Mouse (Mus musculus): ENCODE measurements at regions not wholly inside any gene's neighbourhood (a gene's known extent, or its start where the extent isn't known, plus 50 kb on each side); places are given as distances from the start of the nearest gene placed in this dataset.

- peak overlapping the region in 1 of 2 experiments; percentile 24; a peak in 1 of 4 replicates for H3K27ac ChIP-seq (replicated peaks in 1 of 2; ENCODE audit: control insufficient read depth in 1 of 2, insufficient read depth in 1 of 2, low read depth in 2 of 2, low read length in 2 of 2)
- 30% methylated on average over 3 of the region's 3 CpGs for WGBS
These were observed 99.1 kb upstream of the Cdkn3 start for GRCm38 (mm10) chr14:46661118-46661791.

DNA sequence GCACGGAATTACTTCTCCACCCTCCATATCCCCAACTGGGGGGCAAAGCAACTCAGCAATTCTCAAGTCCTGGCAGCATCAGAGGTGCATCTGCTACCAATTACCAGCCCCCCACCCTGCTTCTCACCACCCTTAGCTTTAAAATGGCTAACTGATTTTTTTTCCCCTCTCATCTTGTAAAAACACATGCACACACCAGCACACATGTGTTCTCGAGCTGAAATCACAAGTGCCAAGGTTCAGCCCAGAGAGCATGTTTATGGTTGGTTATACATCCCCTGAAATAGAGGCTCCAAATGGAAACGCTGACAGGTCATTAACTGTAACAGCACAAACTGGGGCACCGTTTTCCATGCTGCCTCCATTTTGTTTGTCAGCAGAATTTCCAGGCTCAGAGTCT, 101.0 kb upstream of the Cdkn3 start:
- Histone ChIP-seq H3K9ac (ENCODE audit: low read length) (no peak overlapping the region), H3K9me3 (ENCODE audit: control insufficient read depth, low read length) (no peaks in the 10 kb centered on the region), H3K27me3 (ENCODE audit: control insufficient read depth, insufficient read depth, low read length) (no peaks in the 10 kb centered on the region), H3K36me3 (ENCODE audit: control insufficient read depth, insufficient read depth, low read length) (no peaks in the 10 kb centered on the region), H3K27ac (replicated peaks in 1 of 2; ENCODE audit: control insufficient read depth in 1 of 2, insufficient read depth in 1 of 2, low read depth in 2 of 2, low read length in 2 of 2) (no peak overlapping the region), H3K4me1 (ENCODE audit: control insufficient read depth in 2 of 2, insufficient read depth in 2 of 2, low read length in 2 of 2) (peaks cover 14 to 21% of the 10 kb centered on the region in 2 experiments), H3K4me3 (ENCODE audit: control insufficient read depth in 1 of 2, insufficient read depth in 1 of 2, low read depth in 1 of 2, low read length in 2 of 2) (no peak overlapping the region), H3K4me2 (ENCODE audit: low read length) (no peak overlapping the region)
- WGBS, result 77% methylated on average over 4 of the region's 4 CpGs
- no peak for ATAC-seq (ENCODE audit: insufficient number of reproducible peaks, insufficient read depth, low FRiP score, low read depth)

More at GRCm38 (mm10) chr14:46661118-46661791, 99.1 kb upstream of the Cdkn3 start:
- Histone ChIP-seq H3K4me3 (ENCODE audit: control insufficient read depth in 1 of 2, insufficient read depth in 1 of 2, low read depth in 1 of 2, low read length in 2 of 2) (no peak overlapping the region), H3K36me3 (ENCODE audit: control insufficient read depth, insufficient read depth, low read length) (no peaks in the 10 kb centered on the region), H3K4me1 (ENCODE audit: control insufficient read depth in 2 of 2, insufficient read depth in 2 of 2, low read length in 2 of 2) (peaks cover 14 to 21% of the 10 kb centered on the region in 2 experiments), H3K27me3 (ENCODE audit: control insufficient read depth, insufficient read depth, low read length) (no peaks in the 10 kb centered on the region), H3K9ac (ENCODE audit: low read length) (no peak overlapping the region), H3K9me3 (ENCODE audit: control insufficient read depth, low read length) (no peaks in the 10 kb centered on the region), H3K4me2 (ENCODE audit: low read length) (no peak overlapping the region)
- ATAC-seq (ENCODE audit: insufficient number of reproducible peaks, insufficient read depth, low FRiP score, low read depth), result no peak

DNA sequence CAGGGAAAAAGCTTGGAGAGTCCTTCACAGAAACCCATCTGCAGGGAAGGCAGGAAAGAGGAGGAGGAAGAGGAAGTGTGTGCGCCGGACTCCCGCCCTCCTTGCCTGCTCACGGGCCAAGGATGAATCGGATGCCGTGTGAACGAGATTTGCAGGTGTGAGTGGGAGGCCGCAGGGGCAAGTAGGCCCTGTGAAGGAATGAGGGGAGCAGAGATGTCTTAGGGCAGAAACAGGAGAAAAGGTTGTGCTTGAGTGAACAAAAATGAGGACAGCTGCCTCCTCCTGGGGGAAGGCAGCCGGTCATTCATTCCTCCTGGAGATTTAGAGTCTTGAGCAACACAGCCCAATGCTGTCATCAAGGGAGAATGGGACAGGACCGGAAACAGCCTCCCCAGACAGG, 104.1 kb upstream of the Cdkn3 start:
- 87% methylated on average over 10 of the region's 10 CpGs for WGBS
- no peak overlapping the region for H3K4me3 ChIP-seq (ENCODE audit: control insufficient read depth in 1 of 2, insufficient read depth in 1 of 2, low read depth in 1 of 2, low read length in 2 of 2)
- no peak overlapping the region for H3K27ac ChIP-seq (replicated peaks in 1 of 2; ENCODE audit: control insufficient read depth in 1 of 2, insufficient read depth in 1 of 2, low read depth in 2 of 2, low read length in 2 of 2)
- peaks cover 2 to 6% of the 10 kb centered on the region in 2 experiments; a peak in 3 of 4 replicates for H3K4me1 ChIP-seq (ENCODE audit: control insufficient read depth in 2 of 2, insufficient read depth in 2 of 2, low read length in 2 of 2)
- no peaks in the 10 kb centered on the region for H3K36me3 ChIP-seq (ENCODE audit: control insufficient read depth, insufficient read depth, low read length)
- H3K9ac ChIP-seq (ENCODE audit: low read length), result no peak overlapping the region
- no peak overlapping the region for H3K4me2 ChIP-seq (ENCODE audit: low read length)
- no peaks in the 10 kb centered on the region for H3K9me3 ChIP-seq (ENCODE audit: control insufficient read depth, low read length)
- H3K27me3 ChIP-seq (ENCODE audit: control insufficient read depth, insufficient read depth, low read length), result no peaks in the 10 kb centered on the region
- ATAC-seq (ENCODE audit: insufficient number of reproducible peaks, insufficient read depth, low FRiP score, low read depth), result no peak

- Histone ChIP-seq H3K4me2 (ENCODE audit: low read length) (no peak overlapping the region), H3K9me3 (ENCODE audit: control insufficient read depth, low read length) (no peaks in the 10 kb centered on the region), H3K4me1 (ENCODE audit: control insufficient read depth in 2 of 2, insufficient read depth in 2 of 2, low read length in 2 of 2) (peaks cover 4 to 7% of the 10 kb centered on the region in 2 experiments; a peak in 2 of 4 replicates), H3K27me3 (ENCODE audit: control insufficient read depth, insufficient read depth, low read length) (no peaks in the 10 kb centered on the region), H3K27ac (replicated peaks in 1 of 2; ENCODE audit: control insufficient read depth in 1 of 2, insufficient read depth in 1 of 2, low read depth in 2 of 2, low read length in 2 of 2) (no peak overlapping the region), H3K4me3 (ENCODE audit: control insufficient read depth in 1 of 2, insufficient read depth in 1 of 2, low read depth in 1 of 2, low read length in 2 of 2) (no peak overlapping the region), H3K9ac (ENCODE audit: low read length) (no peak overlapping the region), H3K36me3 (ENCODE audit: control insufficient read depth, insufficient read depth, low read length) (no peaks in the 10 kb centered on the region)
- no peak for ATAC-seq (ENCODE audit: insufficient number of reproducible peaks, insufficient read depth, low FRiP score, low read depth)
- WGBS, result 44% methylated on average over 12 of the region's 12 CpGs
These were observed 112.9 kb upstream of the Cdkn3 start for GRCm38 (mm10) chr14:46647319-46647974.

DNA sequence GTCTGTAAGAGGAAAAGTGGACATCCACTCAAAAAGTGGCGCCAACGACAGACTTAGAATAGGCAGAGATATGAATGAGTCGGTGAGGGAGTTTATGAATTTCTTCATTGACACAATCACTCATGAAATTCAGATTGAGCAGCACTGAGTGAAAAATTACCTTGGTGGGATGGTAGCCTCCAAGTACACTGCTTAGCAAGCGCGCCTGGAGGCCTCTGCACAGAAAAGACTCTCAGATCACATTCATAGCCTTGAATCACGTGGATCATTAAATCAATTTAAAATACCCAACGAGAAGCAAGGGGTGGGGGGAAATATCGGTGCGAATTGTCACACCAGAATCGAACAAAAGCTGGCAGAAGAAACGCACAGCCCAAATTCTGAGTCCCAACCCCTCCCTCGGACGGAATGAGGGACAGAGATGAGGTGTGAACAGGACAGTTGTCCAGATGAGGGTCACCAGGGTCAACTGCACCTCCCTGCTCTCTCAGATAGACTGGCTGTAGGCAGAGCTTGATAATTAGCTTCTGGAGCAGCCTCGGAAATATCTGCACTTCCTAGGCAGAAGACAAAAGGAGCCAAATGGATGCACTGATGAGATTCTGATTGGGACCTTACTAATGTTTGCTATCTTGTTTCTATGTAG, 113.5 kb upstream of the Cdkn3 start:
- Histone ChIP-seq H3K4me2 (ENCODE audit: low read length) (no peak overlapping the region), H3K9me3 (ENCODE audit: control insufficient read depth, low read length) (no peaks in the 10 kb centered on the region), H3K4me1 (ENCODE audit: control insufficient read depth in 2 of 2, insufficient read depth in 2 of 2, low read length in 2 of 2) (peaks cover 4 to 7% of the 10 kb centered on the region in 2 experiments; a peak in 2 of 4 replicates), H3K9ac (ENCODE audit: low read length) (no peak overlapping the region), H3K4me3 (ENCODE audit: control insufficient read depth in 1 of 2, insufficient read depth in 1 of 2, low read depth in 1 of 2, low read length in 2 of 2) (no peak overlapping the region), H3K27me3 (ENCODE audit: control insufficient read depth, insufficient read depth, low read length) (no peaks in the 10 kb centered on the region), H3K36me3 (ENCODE audit: control insufficient read depth, insufficient read depth, low read length) (no peaks in the 10 kb centered on the region), H3K27ac (replicated peaks in 1 of 2; ENCODE audit: control insufficient read depth in 1 of 2, insufficient read depth in 1 of 2, low read depth in 2 of 2, low read length in 2 of 2) (no peak overlapping the region)
- no peak for ATAC-seq (ENCODE audit: insufficient number of reproducible peaks, insufficient read depth, low FRiP score, low read depth)
- WGBS, result 62% methylated on average over 14 of the region's 14 CpGs

- ATAC-seq (ENCODE audit: insufficient number of reproducible peaks, insufficient read depth, low FRiP score, low read depth), result no peak
- WGBS, result 38% methylated on average over 8 of the region's 8 CpGs
- Histone ChIP-seq H3K4me3 (ENCODE audit: control insufficient read depth in 1 of 2, insufficient read depth in 1 of 2, low read depth in 1 of 2, low read length in 2 of 2) (no peak overlapping the region), H3K4me2 (ENCODE audit: low read length) (no peak overlapping the region), H3K9ac (ENCODE audit: low read length) (no peak overlapping the region), H3K27me3 (ENCODE audit: control insufficient read depth, insufficient read depth, low read length) (no peaks in the 10 kb centered on the region), H3K27ac (replicated peaks in 1 of 2; ENCODE audit: control insufficient read depth in 1 of 2, insufficient read depth in 1 of 2, low read depth in 2 of 2, low read length in 2 of 2) (no peak overlapping the region), H3K4me1 (ENCODE audit: control insufficient read depth in 2 of 2, insufficient read depth in 2 of 2, low read length in 2 of 2) (peaks cover 0 to 7% of the 10 kb centered on the region in 2 experiments; a peak in 1 of 4 replicates), H3K36me3 (ENCODE audit: control insufficient read depth, insufficient read depth, low read length) (no peaks in the 10 kb centered on the region), H3K9me3 (ENCODE audit: control insufficient read depth, low read length) (no peaks in the 10 kb centered on the region)
These were observed 121.1 kb upstream of the Cdkn3 start for GRCm38 (mm10) chr14:46639116-46639826.

- H3K4me1 ChIP-seq (ENCODE audit: control insufficient read depth in 2 of 2, insufficient read depth in 2 of 2, low read length in 2 of 2), result peaks cover 0 to 7% of the 10 kb centered on the region in 2 experiments; a peak in 1 of 4 replicates
- no peak overlapping the region for H3K27ac ChIP-seq (replicated peaks in 1 of 2; ENCODE audit: control insufficient read depth in 1 of 2, insufficient read depth in 1 of 2, low read depth in 2 of 2, low read length in 2 of 2)
- H3K4me3 ChIP-seq (ENCODE audit: control insufficient read depth in 1 of 2, insufficient read depth in 1 of 2, low read depth in 1 of 2, low read length in 2 of 2), result no peak overlapping the region
- H3K9ac ChIP-seq (ENCODE audit: low read length), result no peak overlapping the region
- H3K36me3 ChIP-seq (ENCODE audit: control insufficient read depth, insufficient read depth, low read length), result no peaks in the 10 kb centered on the region
- no peak for ATAC-seq (ENCODE audit: insufficient number of reproducible peaks, insufficient read depth, low FRiP score, low read depth)
- H3K9me3 ChIP-seq (ENCODE audit: control insufficient read depth, low read length), result no peaks in the 10 kb centered on the region
- H3K27me3 ChIP-seq (ENCODE audit: control insufficient read depth, insufficient read depth, low read length), result no peaks in the 10 kb centered on the region
- 84% methylated on average over 6 of the region's 6 CpGs for WGBS
- no peak overlapping the region for H3K4me2 ChIP-seq (ENCODE audit: low read length)
These were observed 121.8 kb upstream of the Cdkn3 start for GRCm38 (mm10) chr14:46638516-46638915.
